8 mouse cellular contexts compared by ENCODE assay signal in genomic region chr7:134223444-134224161, GRCm38 (mm10). TPM values are rescaled to one million over a fixed set of nuclear protein-coding genes. Genes with fewer than 3 reads are reported as not detected.
A peak's percentile ranks its signal among the peaks of the same experiment; 100 is the strongest.
DNase-seq lines count a peak whose midpoint lies in the region; ATAC-seq lines count a peak whose summit lies in the region.

No protein-coding gene starts in this region.

- peak overlapping the region; percentile 91 for H3K4me2 ChIP-seq in hindbrain, embryonic 14.5 days (replicated peaks)
- H3K4me2 ChIP-seq in lung, embryonic 16.5 days (ENCODE audit: low read depth, low read length) = peak overlapping the region; percentile 84

- ATAC-seq in hindbrain, embryonic 14.5 days (ENCODE audit: low FRiP score) = no peak
- ATAC-seq in lung, embryonic 16.5 days (ENCODE audit: low read depth) = no peak

- no peak overlapping the region for H3K9ac ChIP-seq in hindbrain, embryonic 14.5 days
- H3K9ac ChIP-seq in lung, embryonic 16.5 days (ENCODE audit: low read length) = peak overlapping the region; percentile 82; the same call in 1 of the 2 replicates

- no peak overlapping the region for H3K27ac ChIP-seq in hindbrain, embryonic 14.5 days
- H3K27ac ChIP-seq in lung, embryonic 16.5 days (ENCODE audit: low read length) = peak overlapping the region; percentile 89

- H3K9me3 ChIP-seq in hindbrain, embryonic 14.5 days (ENCODE audit: control insufficient read depth, low read length) = no peaks in the 10 kb centered on the region
- H3K9me3 ChIP-seq in lung, embryonic 16.5 days (ENCODE audit: control insufficient read depth, low read length) = no peaks in the 10 kb centered on the region

- peaks cover 23% of the 10 kb centered on the region; the same call in 1 of the 2 replicates for H3K4me1 ChIP-seq in hindbrain, embryonic 14.5 days (replicated peaks; ENCODE audit: control insufficient read depth, insufficient read depth, low read length)
- peaks cover 36% of the 10 kb centered on the region for H3K4me1 ChIP-seq in lung, embryonic 16.5 days (replicated peaks; ENCODE audit: control insufficient read depth, insufficient read depth, low read length)

- WGBS in hindbrain, embryonic 14.5 days = 28% methylated on average over 16 of the region's 16 CpGs
- 19% methylated on average over 16 of the region's 16 CpGs for WGBS in lung, embryonic 16.5 days

- H3K27me3 ChIP-seq in hindbrain, embryonic 14.5 days (ENCODE audit: control insufficient read depth, insufficient read depth, low read length) = 0 out of 2 replicates have a peak, but pooled peaks cover 6% of the 10 kb centered on the region
- no peaks in the 10 kb centered on the region for H3K27me3 ChIP-seq in lung, embryonic 16.5 days (ENCODE audit: control insufficient read depth, insufficient read depth, low read depth, low read length)

- DNase-seq in adrenal gland, adult 18-20 months (ENCODE audit: low spot score in 2 of 2) = peak; percentile 85 to 90
- DNase-seq in cerebellum, postnatal 4 days (ENCODE audit: low spot score in 2 of 2) = peak; percentile 84 to 89
- peak; percentile 67 for DNase-seq in gastrocnemius, adult 18-20 months (ENCODE audit: low spot score)
- peak; percentile 91 for DNase-seq in hindbrain, embryonic 14.5 days (ENCODE audit: low spot score)
- peak; percentile 88 to 92 for DNase-seq in layer of hippocampus, postnatal 14 days (ENCODE audit: low spot score in 2 of 2)
- DNase-seq in ovary, postnatal 36 days (ENCODE audit: low spot score) = peak; percentile 79
- peak; percentile 60 for DNase-seq in urinary bladder, postnatal 10 days (ENCODE audit: low spot score)

- H3K36me3 ChIP-seq in hindbrain, embryonic 14.5 days (replicated peaks; ENCODE audit: control insufficient read depth, insufficient read depth) = no peaks in the 10 kb centered on the region
- H3K36me3 ChIP-seq in lung, embryonic 16.5 days (ENCODE audit: control insufficient read depth, insufficient read depth, low read length) = no peaks in the 10 kb centered on the region

- H3K4me3 ChIP-seq in hindbrain, embryonic 14.5 days (replicated peaks; ENCODE audit: low read length) = peak overlapping the region; percentile 64
- peak overlapping the region; percentile 75 for H3K4me3 ChIP-seq in lung, embryonic 16.5 days (ENCODE audit: low read length)

RNA-seq across cellular contexts. Expression of gene Adam12, which starts 8.3 kb away (rescaled TPM):
- 10 to 100 TPM in 1 of 2 experiments, 1 to 10 TPM in 1; 7.2 to 11.1 TPM for total RNA-seq in adrenal gland, adult 18-20 months (2021)
- under 1 TPM; 0.31 to 0.32 TPM for total RNA-seq in gastrocnemius, adult 18-20 months (2021)
- polyA plus RNA-seq in hindbrain, embryonic 14.5 days (2014; fragmentation: Nextera tagmentation; extraction: Ambion mirVana) = 5.9 and 7.0 TPM in 2 replicates
- total RNA-seq in layer of hippocampus, postnatal 14 days (2021) = 10 to 100 TPM; 12.4 to 12.6 TPM
- polyA plus RNA-seq in lung, embryonic 16.5 days (2015; fragmentation: Nextera tagmentation; extraction: Ambion mirVana) = 15.3 and 15.7 TPM in 2 replicates

Comparison
In these comparisons a context has a peak if more than half of its experiments do, and no peak if none do; other contexts are left out.
1. RNA of gene Adam12, which starts 8.3 kb away (total RNA-seq): 12.4 to 12.6 TPM in layer of hippocampus, postnatal 14 days and 7.2 to 11.1 TPM in adrenal gland, adult 18-20 months; 0.31 to 0.32 TPM in gastrocnemius, adult 18-20 months; every median in the first group is over 4 times any median in the second.
2. Peak in every context shown above with its lines, with median percentiles within 50 percentile points of each other: DNase-seq.